Mouse (Mus musculus): ENCODE data around the gene Diras1.

GRCm38 (mm10) chr10:81007240-81007639, 18.2 kb downstream of the Diras1 start:
- TF ChIP-seq FLI1 (IDR thresholded peaks at IDR 0.05; ENCODE audit: low read length) (no peak), GATA1 (IDR thresholded peaks at IDR 0.05; ENCODE audit: borderline replicate concordance, low read length) (no peak)
